Mouse (Mus musculus): ENCODE data around the gene Fam160b1. TPM values are rescaled to one million over a fixed set of nuclear protein-coding genes. Genes with fewer than 3 reads are reported as not detected.

The Fam160b1 gene
- total and polyA plus RNA-seq, 3 experiments: 4.4 to 7.7 (median 4.8) TPM

GRCm38 (mm10) chr19:57427756-57428438 lies 67.4 kb downstream of the Fam160b1 start:
- dilution Hi-C loops (cut with MboI; ENCODE audit: extremely low pct_ligation_motif_present, extremely low pct_unique_long_range_greater_than_20kb, low sequenced_read_pairs) (no loop called here), in situ Hi-C loops (cut with MboI; ENCODE audit: low pct_ligation_motif_present, low pct_unique_long_range_greater_than_20kb, low sequenced_read_pairs) (no loop called here)
- H3K36me3 ChIP-seq (replicated peaks in 1 of 2; ENCODE audit: control insufficient read depth in 1 of 2, insufficient read depth in 1 of 2, low read length in 1 of 2): no peaks in the 10 kb centered on the region
- H3K79me2 ChIP-seq (replicated peaks; ENCODE audit: control insufficient read depth, extremely low read depth, insufficient read depth, poor library complexity, severe bottlenecking): no peaks in the 10 kb centered on the region
- no peak for DNase-seq (ENCODE audit: extremely low read depth)
- peaks cover 0 to 3% of the 10 kb centered on the region in 2 experiments; a peak in 1 of 4 replicates for H3K4me1 ChIP-seq (ENCODE audit: control insufficient read depth in 1 of 2, insufficient read depth in 2 of 2)
- no peak overlapping the region for H3K9ac ChIP-seq (ENCODE audit: insufficient read depth, low read depth)
- no peak overlapping the region for H3K4me3 ChIP-seq (replicated peaks in 1 of 3; ENCODE audit: low read depth in 2 of 3, low read length in 2 of 3, poor library complexity in 1 of 3)
- H3K4me2 ChIP-seq (ENCODE audit: insufficient read depth, low read depth, poor library complexity, severe bottlenecking): no peak overlapping the region
- H3K27me3 ChIP-seq (replicated peaks): no peaks in the 10 kb centered on the region
- no peak for TF ChIP-seq CHD2 (IDR thresholded peaks at IDR 0.05; ENCODE audit: low read length)
- no peaks in the 10 kb centered on the region for H3K9me3 ChIP-seq (replicated peaks; ENCODE audit: low read length)
- no peak overlapping the region for H3K27ac ChIP-seq (ENCODE audit: insufficient read depth, low read depth)

- DNase-seq (ENCODE audit: extremely low read depth): no peak
- Histone ChIP-seq H3K9ac (ENCODE audit: insufficient read depth, low read depth) (no peak overlapping the region), H3K27ac (ENCODE audit: insufficient read depth, low read depth) (no peak overlapping the region), H3K4me1 (ENCODE audit: control insufficient read depth in 1 of 2, insufficient read depth in 2 of 2) (peaks cover 0 to 3% of the 10 kb centered on the region in 2 experiments; a peak in 1 of 4 replicates), H3K9me3 (replicated peaks; ENCODE audit: low read length) (no peaks in the 10 kb centered on the region), H3K4me2 (ENCODE audit: insufficient read depth, low read depth, poor library complexity, severe bottlenecking) (no peak overlapping the region), H3K27me3 (replicated peaks) (no peaks in the 10 kb centered on the region), H3K36me3 (replicated peaks in 1 of 2; ENCODE audit: control insufficient read depth in 1 of 2, insufficient read depth in 1 of 2, low read length in 1 of 2) (no peaks in the 10 kb centered on the region), H3K79me2 (replicated peaks; ENCODE audit: control insufficient read depth, extremely low read depth, insufficient read depth, poor library complexity, severe bottlenecking) (no peaks in the 10 kb centered on the region), H3K4me3 (replicated peaks in 1 of 3; ENCODE audit: low read depth in 2 of 3, low read length in 2 of 3, poor library complexity in 1 of 3) (no peak overlapping the region)
- TF ChIP-seq E2F4 (IDR thresholded peaks at IDR 0.05; ENCODE audit: insufficient replicate concordance, low read depth, low read length): no peak
- no peak for TF ChIP-seq GABPA (IDR thresholded peaks at IDR 0.05; ENCODE audit: insufficient replicate concordance, low read depth, low read length)
- no peak for TF ChIP-seq POLR2A (IDR thresholded peaks at IDR 0.05; ENCODE audit: low read depth, low read length)
- no peak for TF ChIP-seq JUN (IDR thresholded peaks at IDR 0.05; ENCODE audit: insufficient read depth, low read depth, low read length)
- TF ChIP-seq ELF1 (IDR thresholded peaks at IDR 0.05; ENCODE audit: low read depth, low read length): no peak
- TF ChIP-seq MEF2A (IDR thresholded peaks at IDR 0.05; ENCODE audit: borderline replicate concordance, low read depth, low read length): no peak
- no peak for TF ChIP-seq USF1 (IDR thresholded peaks at IDR 0.05; ENCODE audit: low read depth, low read length)
- no peak for TF ChIP-seq MAX (IDR thresholded peaks at IDR 0.05; ENCODE audit: low read length)
- dilution Hi-C loops (cut with MboI; ENCODE audit: extremely low pct_ligation_motif_present, extremely low pct_unique_long_range_greater_than_20kb, low sequenced_read_pairs): no loop called here
- in situ Hi-C loops (cut with MboI; ENCODE audit: low pct_ligation_motif_present, low pct_unique_long_range_greater_than_20kb, low sequenced_read_pairs): no loop called here
These were observed 68.2 kb downstream of the Fam160b1 start for GRCm38 (mm10) chr19:57428641-57429040.

- Histone ChIP-seq H3K9me3 (replicated peaks; ENCODE audit: low read length) (no peaks in the 10 kb centered on the region), H3K27ac (ENCODE audit: insufficient read depth, low read depth) (no peak overlapping the region), H3K27me3 (replicated peaks) (no peaks in the 10 kb centered on the region), H3K36me3 (replicated peaks in 1 of 2; ENCODE audit: control insufficient read depth in 1 of 2, insufficient read depth in 1 of 2, low read length in 1 of 2) (no peaks in the 10 kb centered on the region), H3K4me3 (replicated peaks in 1 of 3; ENCODE audit: low read depth in 2 of 3, low read length in 2 of 3, poor library complexity in 1 of 3) (no peak overlapping the region), H3K9ac (ENCODE audit: insufficient read depth, low read depth) (no peak overlapping the region), H3K79me2 (replicated peaks; ENCODE audit: control insufficient read depth, extremely low read depth, insufficient read depth, poor library complexity, severe bottlenecking) (no peaks in the 10 kb centered on the region), H3K4me2 (ENCODE audit: insufficient read depth, low read depth, poor library complexity, severe bottlenecking) (no peak overlapping the region), H3K4me1 (ENCODE audit: control insufficient read depth in 1 of 2, insufficient read depth in 2 of 2) (peaks cover 0 to 3% of the 10 kb centered on the region in 2 experiments; a peak in 1 of 4 replicates)
- dilution Hi-C loops (cut with MboI; ENCODE audit: extremely low pct_ligation_motif_present, extremely low pct_unique_long_range_greater_than_20kb, low sequenced_read_pairs) (no loop called here), in situ Hi-C loops (cut with MboI; ENCODE audit: low pct_ligation_motif_present, low pct_unique_long_range_greater_than_20kb, low sequenced_read_pairs) (no loop called here)
- no peak for TF ChIP-seq SIN3A (IDR thresholded peaks at IDR 0.05; ENCODE audit: low read length)
- TF ChIP-seq GABPA (IDR thresholded peaks at IDR 0.05; ENCODE audit: insufficient replicate concordance, low read depth, low read length): no peak
- TF ChIP-seq CHD2 (IDR thresholded peaks at IDR 0.05; ENCODE audit: low read length): no peak
- no peak for TF ChIP-seq BHLHE40 (IDR thresholded peaks at IDR 0.05; ENCODE audit: low read depth, low read length)
- TF ChIP-seq USF2 (conservative IDR thresholded peaks at IDR 0.05; ENCODE audit: low read depth, low read length): no peak
- TF ChIP-seq IRF4 (IDR thresholded peaks at IDR 0.05; ENCODE audit: low read depth, low read length): no peak
- no peak for TF ChIP-seq MAZ (IDR thresholded peaks at IDR 0.05; ENCODE audit: low read depth, low read length)
- TF ChIP-seq ZNF384 (IDR thresholded peaks at IDR 0.05; ENCODE audit: low read depth, low read length): no peak
- TF ChIP-seq E2F4 (IDR thresholded peaks at IDR 0.05; ENCODE audit: insufficient replicate concordance, low read depth, low read length): no peak
- TF ChIP-seq MYC (IDR thresholded peaks at IDR 0.05; ENCODE audit: low read depth, low read length): no peak
- no peak for DNase-seq (ENCODE audit: extremely low read depth)
These were observed 69.4 kb downstream of the Fam160b1 start for GRCm38 (mm10) chr19:57429926-57430325.
